Mouse (Mus musculus): ENCODE measurements around the gene Foxk1.

- TF ChIP-seq CTCF (IDR thresholded peaks at IDR 0.05; ENCODE audit: control insufficient read depth, insufficient read depth, insufficient read length), result no peak
- TF ChIP-seq MYOG (IDR thresholded peaks at IDR 0.05; ENCODE audit: control insufficient read depth, extremely low read depth, insufficient read length), result no peak
- no peak for TF ChIP-seq MAX (IDR thresholded peaks at IDR 0.05)
- no peak for TF ChIP-seq USF1 (IDR thresholded peaks at IDR 0.05; ENCODE audit: low read depth)
- no peak for TF ChIP-seq MYOD1 (IDR thresholded peaks at IDR 0.05; ENCODE audit: control insufficient read depth, insufficient read length, low read depth)
- no peak for TF ChIP-seq CEBPB (IDR thresholded peaks at IDR 0.05; ENCODE audit: low read depth)
Measured at GRCm38 (mm10) chr5:142375641-142376040, 25.7 kb upstream of the Foxk1 start.
